Comparison of ENCODE assay signal across 30 mouse cellular contexts in the genomic region with DNA sequence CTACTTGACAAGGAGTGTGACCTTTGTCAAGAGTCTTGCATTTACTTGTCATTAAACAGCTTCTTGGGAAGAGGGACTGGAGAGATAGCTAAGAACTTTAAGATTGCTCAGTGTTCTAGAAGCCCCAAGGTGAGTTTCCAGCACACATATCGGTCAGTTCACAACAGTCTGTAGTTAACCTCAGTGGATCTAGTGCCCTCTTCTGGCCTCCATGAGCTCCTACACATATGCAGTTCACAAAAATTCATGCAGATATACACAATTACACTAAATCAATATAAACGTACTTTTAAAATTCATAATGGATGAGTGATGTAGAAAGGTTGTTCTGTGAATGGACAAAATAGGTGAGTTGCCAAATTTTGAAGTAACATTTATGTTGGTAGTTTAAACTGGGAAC.
DNase-seq lines count a peak whose midpoint lies in the region; ATAC-seq and TF ChIP-seq lines count a peak whose summit lies in the region.
"Had no signal": no experiment of that assay in that cellular context is flagged by ENCODE, and none has a peak within 500 bp of the region (broad histone marks: within the 10 kb centered on the region; RNA-seq: fewer than 3 reads in every experiment).

No protein-coding gene starts in this region.

- no peaks in the 10 kb centered on the region for H3K27me3 ChIP-seq in liver, postnatal 0 days (ENCODE audit: insufficient read depth, low read length)
- H3K27me3 ChIP-seq: embryonic facial prominence, embryonic 12.5 days; heart, embryonic 12.5 days; hindbrain, embryonic 15.5 days; limb, embryonic 12.5 days; midbrain, embryonic 12.5 days; neural tube, embryonic 15.5 days had no signal

- no peak overlapping the region for H3K9ac ChIP-seq in liver, postnatal 0 days (replicated peaks)
- H3K9ac ChIP-seq: embryonic facial prominence, embryonic 12.5 days; heart, embryonic 12.5 days; hindbrain, embryonic 15.5 days; limb, embryonic 12.5 days; midbrain, embryonic 12.5 days; neural tube, embryonic 15.5 days had no signal

- no peak for TF ChIP-seq EP300 in liver, postnatal 0 days (IDR thresholded peaks at IDR 0.05; ENCODE audit: low read depth)

- intact Hi-C loops in gastrocnemius, adult 2 months (cut with DNase I) = no loop called here

- no peaks in the 10 kb centered on the region for H3K9me3 ChIP-seq in liver, postnatal 0 days (ENCODE audit: low read length)
- H3K9me3 ChIP-seq: embryonic facial prominence, embryonic 12.5 days; hindbrain, embryonic 10.5 days; hindbrain, embryonic 15.5 days; midbrain, embryonic 12.5 days; neural tube, embryonic 15.5 days had no signal

- peaks cover 5% of the 10 kb centered on the region for H3K4me1 ChIP-seq in liver, postnatal 0 days (ENCODE audit: insufficient read depth)
- H3K4me1 ChIP-seq: embryonic facial prominence, embryonic 12.5 days had no signal

- DNase-seq in gastrocnemius, adult 2 months = no peak
- DNase-seq in gastrocnemius, adult 8-10 months (ENCODE audit: low spot score in 2 of 2) = no peak
- no peak for DNase-seq in liver, postnatal 0 days
- DNase-seq in liver (no peak), A20 (ENCODE audit: low read depth, low spot score) (peak; percentile 27), R1 (ENCODE audit: low read depth, low spot score) (peak; percentile 61)
- no peak for DNase-seq in urinary bladder, postnatal 10 days (ENCODE audit: low spot score)
- DNase-seq in adrenal gland, postnatal 10 days = no peak
- DNase-seq: adrenal gland, postnatal 25 days; cerebellum, adult 11-12 months; cerebellum, adult 9-11 months; embryo, embryonic 11 days; gastrocnemius, postnatal 36 days; heart, adult 18-20 months; kidney, adult 2 months; kidney, postnatal 4 days; right cerebral cortex, postnatal 25 days; spleen, adult 18-20 months; thymus, adult 18-20 months; thymus, postnatal 25 days had no signal

- WGBS in liver, postnatal 0 days (ENCODE audit: insufficient replicate concordance) = 84% methylated on average over 2 of the region's 2 CpGs

- TF ChIP-seq CTCF in gastrocnemius, adult 2 months (IDR thresholded peaks at IDR 0.05) = 0 out of 2 replicates have a peak, but pooled peaks have one; percentile 10
- TF ChIP-seq CTCF in liver, postnatal 0 days (IDR thresholded peaks at IDR 0.05; ENCODE audit: low read depth) = peak; percentile 32

- H3K4me2 ChIP-seq in liver, postnatal 0 days (ENCODE audit: low read depth, low read length) = no peak overlapping the region
- H3K4me2 ChIP-seq: embryonic facial prominence, embryonic 12.5 days; heart, embryonic 12.5 days; hindbrain, embryonic 15.5 days; limb, embryonic 12.5 days; liver, embryonic 11.5 days; midbrain, embryonic 12.5 days; neural tube, embryonic 15.5 days had no signal

- no peak overlapping the region for H3K4me3 ChIP-seq in gastrocnemius, adult 2 months
- H3K4me3 ChIP-seq in liver, postnatal 0 days (ENCODE audit: low read depth, low read length) = no peak overlapping the region
- H3K4me3 ChIP-seq: embryonic facial prominence, embryonic 12.5 days; heart, embryonic 12.5 days; hindbrain, embryonic 10.5 days; hindbrain, embryonic 15.5 days; limb, embryonic 12.5 days; midbrain, embryonic 12.5 days; neural tube, embryonic 15.5 days had no signal

- H3K27ac ChIP-seq in gastrocnemius, adult 2 months = no peak overlapping the region
- H3K27ac ChIP-seq in liver, postnatal 0 days (ENCODE audit: low read depth) = no peak overlapping the region
- H3K27ac ChIP-seq: embryonic facial prominence, embryonic 12.5 days; hindbrain, embryonic 10.5 days; hindbrain, embryonic 15.5 days; limb, embryonic 12.5 days; midbrain, embryonic 12.5 days; neural tube, embryonic 15.5 days had no signal

- ATAC-seq in liver, postnatal 0 days = no peak
- ATAC-seq: forebrain, embryonic 14.5 days; inflammation-experienced regulatory T-cells, adult 6 months had no signal

- H3K36me3 ChIP-seq in liver, postnatal 0 days (replicated peaks; ENCODE audit: insufficient read depth, low read length) = no peaks in the 10 kb centered on the region
- H3K36me3 ChIP-seq: embryonic facial prominence, embryonic 12.5 days; heart, embryonic 12.5 days; hindbrain, embryonic 10.5 days; hindbrain, embryonic 15.5 days; limb, embryonic 12.5 days; midbrain, embryonic 12.5 days; neural tube, embryonic 15.5 days had no signal

Comparison
In these comparisons a context has a peak if more than half of its experiments do, and no peak if none do; other contexts are left out.
1. DNase-seq: peak in A20 (single experiment) and R1 (single experiment); none in gastrocnemius, adult 2 months (single experiment), gastrocnemius, adult 8-10 months (0 of 2), liver, postnatal 0 days (single experiment), liver (single experiment), urinary bladder, postnatal 10 days (single experiment) and adrenal gland, postnatal 10 days (single experiment).